Comparison of ENCODE assay signal across 23 mouse cellular contexts in genomic region chr1:157556439-157556838, GRCm38 (mm10). TPM values are rescaled to one million over a fixed set of nuclear protein-coding genes. Genes with fewer than 3 reads are reported as not detected.
A peak's percentile ranks its signal among the peaks of the same experiment; 100 is the strongest.
DNase-seq lines count a peak whose midpoint lies in the region; TF ChIP-seq lines count a peak whose summit lies in the region.
"Had no signal": no experiment of that assay in that cellular context is flagged by ENCODE, and none has a peak within 500 bp of the region (broad histone marks: within the 10 kb centered on the region; RNA-seq: fewer than 3 reads in every experiment).

No protein-coding gene starts in this region.

- no peak for TF ChIP-seq CTCF in left cerebral cortex, adult 2 months (IDR thresholded peaks at IDR 0.05)

- peak overlapping the region; percentile 67; the same call in 1 of the 2 replicates for H3K27ac ChIP-seq in left cerebral cortex, adult 2 months
- H3K27ac ChIP-seq: forebrain, embryonic 12.5 days; heart, adult 2 months; hindbrain, embryonic 13.5 days; kidney, postnatal 0 days; limb, embryonic 12.5 days; liver, embryonic 12.5 days had no signal

- no peak overlapping the region for H3K4me3 ChIP-seq in left cerebral cortex, adult 2 months
- H3K4me3 ChIP-seq: erythroblast, embryonic 14.5 days; forebrain, embryonic 12.5 days; heart, adult 2 months; heart, embryonic 12.5 days; hindbrain, embryonic 13.5 days; limb, embryonic 12.5 days; liver, embryonic 12.5 days had no signal

- peak; percentile 20 for DNase-seq in cerebellum, adult 8-10 months
- DNase-seq in cerebellum, postnatal 4 days (ENCODE audit: low spot score in 2 of 2): no peak
- DNase-seq in left cerebral cortex, adult 2 months (ENCODE audit: extremely low spot score in 1 of 2, low spot score in 2 of 2): no peak
- DNase-seq in left cerebral cortex, postnatal 36 days (ENCODE audit: low spot score in 2 of 2): no peak
- DNase-seq in cerebellum, adult 9-11 months: peak; percentile 45
- no peak for DNase-seq in left cerebral cortex, postnatal 4 days
- DNase-seq in urinary bladder, postnatal 10 days (ENCODE audit: low spot score): no peak
- DNase-seq: adrenal gland, postnatal 10 days; heart, adult 2 months; heart, postnatal 4 days; kidney, adult 8-10 months; kidney, postnatal 4 days; layer of hippocampus, postnatal 36 days; liver, postnatal 0 days; lung, postnatal 36 days; thymus, postnatal 14 days had no signal

- intact Hi-C loops in left cerebral cortex, adult 2 months (cut with DNase I): loop anchor here (1.0 to 10.0 kb wide), 4 partner anchors 99 to 1678 kb away; partner anchors contain the start of gene Cop1
- intact Hi-C loops in left cerebral cortex, postnatal 36 days (cut with DNase I): loop anchor here (5.0 to 10.0 kb wide), 3 partner anchors 188 to 798 kb away; partner anchors contain the start of gene Brinp2
- intact Hi-C loops in left cerebral cortex, postnatal 4 days (cut with DNase I): loop anchor here (10.0 kb wide), 1 partner anchor 1398 kb away; no protein-coding TSS in a partner anchor

RNA-seq across cellular contexts. Expression of gene Sec16b, which starts 49.9 kb away (rescaled TPM):
- total RNA-seq in left cerebral cortex, adult 2 months (2021): 1 to 10 TPM; 1.4 TPM
- 1 to 10 TPM; 1.1 to 1.3 TPM for total RNA-seq in left cerebral cortex, postnatal 36 days (2021)
- total RNA-seq in left cerebral cortex, postnatal 4 days (2021): under 1 TPM; 0.36 to 0.42 TPM

Comparison
In these comparisons a context has a peak if more than half of its experiments do, and no peak if none do; other contexts are left out.
1. DNase-seq: peak in cerebellum, adult 8-10 months (single experiment) and cerebellum, adult 9-11 months (single experiment); none in cerebellum, postnatal 4 days (0 of 2), left cerebral cortex, adult 2 months (0 of 2), left cerebral cortex, postnatal 36 days (0 of 2), left cerebral cortex, postnatal 4 days (single experiment) and urinary bladder, postnatal 10 days (single experiment).